Mouse (Mus musculus) heart, embryonic 15.5 days (tissue): ENCODE results near the gene Hhat. TPM values are rescaled to one million over a fixed set of nuclear protein-coding genes. Genes with fewer than 3 reads are reported as not detected.
A peak's percentile ranks its signal among the peaks of the same experiment; 100 is the strongest.

Experiments
- ATAC-seq: fragments of 200-750 bp; cut with Nextera tagmentation; replicated peaks from 2 replicates; pipeline ENCODE4 v1.8.0; 2017; ENCODE audit warnings: low read depth, moderate TSS enrichment; ENCODE audit not compliant: insufficient number of reproducible peaks, insufficient read depth, low FRiP score
- H3K27ac ChIP-seq: fragments of 300-500 bp; sonication (generic); 2 replicates; pipeline ENCODE4 v1.5.1; 2015; ENCODE audit warnings: mild to moderate bottlenecking, inconsistent platforms
- H3K27me3 ChIP-seq: fragments of 300-500 bp; sonication (generic); 2 replicates; pipeline ENCODE4 v1.6.1; 2015; ENCODE audit warnings: inconsistent platforms
- H3K36me3 ChIP-seq: fragments of 300-500 bp; sonication (generic); 2 replicates; pipeline ENCODE4 v1.6.1; 2015; ENCODE audit warnings: mild to moderate bottlenecking, inconsistent platforms
- H3K4me1 ChIP-seq: fragments of 300-500 bp; sonication (generic); replicated peaks from 2 replicates; pipeline ENCODE4 v1.6.1; 2015; ENCODE audit warnings: inconsistent platforms
- H3K4me2 ChIP-seq: fragments of 300-500 bp; sonication (generic); 2 replicates; pipeline ENCODE4 v1.6.1; 2015; ENCODE audit warnings: inconsistent platforms, mild to moderate bottlenecking, moderate library complexity
- H3K4me3 ChIP-seq: fragments of 300-500 bp; sonication (generic); 2 replicates; pipeline ENCODE4 v1.5.1; 2015; ENCODE audit warnings: mild to moderate bottlenecking, inconsistent platforms
- H3K9ac ChIP-seq: fragments of 300-500 bp; sonication (generic); 2 replicates; pipeline ENCODE4 v1.6.1; 2015; ENCODE audit warnings: mild to moderate bottlenecking, inconsistent platforms
- H3K9me3 ChIP-seq: fragments of 300-500 bp; sonication (generic); replicated peaks from 2 replicates; pipeline ENCODE4 v1.6.1; 2016; ENCODE audit warnings: inconsistent platforms
- WGBS: fragments of 180-500 bp; shearing (Covaris S2); methylation state at CpG from one replicate; pipeline ENCODE4 v1.1.7; 2015; ENCODE audit warnings: mixed read lengths; 5-methylcytosine and 5-hydroxymethylcytosine counted together
- polyA plus RNA-seq: library from polyadenylated mRNA; unstranded; fragments of >200 nt; fragmentation: Nextera tagmentation; extraction: Ambion mirVana; gene quantifications from 2 replicates; pipeline ENCODE4 v1.2.1, GENCODE M21; 2015

The Hhat gene
- polyA plus RNA-seq, 1 experiment from 2014 or later, result 5.5 TPM

DNA sequence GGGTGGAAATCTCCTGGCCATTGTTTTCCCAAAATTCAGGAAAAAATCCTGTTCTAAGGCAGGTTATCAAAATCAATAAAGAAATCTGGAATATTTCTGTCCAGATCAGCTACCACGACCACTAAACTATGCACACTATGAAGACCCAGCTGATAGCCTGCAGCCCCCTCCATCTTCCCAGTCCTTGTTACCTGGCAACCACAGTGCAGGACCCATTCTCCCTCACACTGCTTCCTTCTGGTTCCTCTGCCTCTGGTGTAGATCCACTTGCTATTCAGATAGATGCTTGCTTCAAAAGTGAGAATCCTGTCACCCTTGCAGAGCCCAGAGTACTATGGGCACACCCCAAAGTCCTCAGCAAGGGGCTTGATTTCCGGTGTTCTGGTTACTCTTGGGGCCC, 228.9 kb downstream of the Hhat start:
- 68% methylated on average over 2 of the region's 2 CpGs for WGBS
- ATAC-seq, result no peak

GRCm38 (mm10) chr1:192537169-192537568, 233.9 kb downstream of the Hhat start:
- WGBS, result 61% methylated on average over 7 of the region's 7 CpGs
- H3K4me1 ChIP-seq, result no peaks in the 10 kb centered on the region
- no peak for ATAC-seq
- no peaks in the 10 kb centered on the region for H3K36me3 ChIP-seq
- no peak overlapping the region for H3K9ac ChIP-seq
- H3K27ac ChIP-seq, result no peak overlapping the region
- no peak overlapping the region for H3K4me3 ChIP-seq
- no peaks in the 10 kb centered on the region for H3K27me3 ChIP-seq
- H3K4me2 ChIP-seq, result no peak overlapping the region
- no peaks in the 10 kb centered on the region for H3K9me3 ChIP-seq

More for the DNA sequence above, 228.9 kb downstream of the Hhat start:
- no peak overlapping the region for H3K27ac ChIP-seq
- no peak overlapping the region for H3K9ac ChIP-seq
- no peak overlapping the region for H3K4me2 ChIP-seq
- no peak overlapping the region for H3K4me3 ChIP-seq
- no peaks in the 10 kb centered on the region for H3K9me3 ChIP-seq
- H3K36me3 ChIP-seq, result no peaks in the 10 kb centered on the region
- H3K27me3 ChIP-seq, result no peaks in the 10 kb centered on the region
- peaks cover 4% of the 10 kb centered on the region; the same call in 1 of the 2 replicates for H3K4me1 ChIP-seq

GRCm38 (mm10) chr1:192536440-192536839, 234.6 kb downstream of the Hhat start:
- H3K4me3 ChIP-seq, result no peak overlapping the region
- no peak for ATAC-seq
- H3K4me1 ChIP-seq, result no peaks in the 10 kb centered on the region
- H3K9ac ChIP-seq, result no peak overlapping the region
- H3K36me3 ChIP-seq, result no peaks in the 10 kb centered on the region
- H3K27me3 ChIP-seq, result no peaks in the 10 kb centered on the region
- H3K27ac ChIP-seq, result no peak overlapping the region
- H3K9me3 ChIP-seq, result no peaks in the 10 kb centered on the region
- H3K4me2 ChIP-seq, result no peak overlapping the region
- 50% methylated on average over 1 of the region's 1 CpGs for WGBS

DNA sequence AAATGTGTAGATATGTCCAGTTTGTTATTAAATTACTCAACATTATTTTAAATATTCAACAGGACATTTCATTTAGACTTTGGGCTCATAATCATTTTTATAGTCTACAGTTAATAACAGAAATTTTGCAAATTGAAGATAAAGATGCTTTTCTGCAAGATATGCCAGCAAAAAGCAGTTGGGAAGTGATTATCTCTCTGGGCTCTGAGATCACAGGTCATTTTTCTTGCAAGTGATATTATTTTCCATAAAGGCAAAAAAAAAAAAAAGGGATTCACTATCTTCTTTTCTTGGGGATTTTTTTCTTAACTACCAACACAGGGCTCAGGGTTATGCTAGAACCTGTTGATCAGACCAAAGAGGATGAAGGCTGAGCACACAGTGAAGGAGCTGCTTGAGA, 238.0 kb downstream of the Hhat start:
- Histone ChIP-seq H3K4me1 (no peaks in the 10 kb centered on the region; the same call in none of the 2 replicates), H3K27ac (no peak overlapping the region), H3K9me3 (no peaks in the 10 kb centered on the region), H3K27me3 (no peaks in the 10 kb centered on the region), H3K4me3 (no peak overlapping the region), H3K36me3 (no peaks in the 10 kb centered on the region), H3K4me2 (no peak overlapping the region), H3K9ac (no peak overlapping the region)
- no peak for ATAC-seq

DNA sequence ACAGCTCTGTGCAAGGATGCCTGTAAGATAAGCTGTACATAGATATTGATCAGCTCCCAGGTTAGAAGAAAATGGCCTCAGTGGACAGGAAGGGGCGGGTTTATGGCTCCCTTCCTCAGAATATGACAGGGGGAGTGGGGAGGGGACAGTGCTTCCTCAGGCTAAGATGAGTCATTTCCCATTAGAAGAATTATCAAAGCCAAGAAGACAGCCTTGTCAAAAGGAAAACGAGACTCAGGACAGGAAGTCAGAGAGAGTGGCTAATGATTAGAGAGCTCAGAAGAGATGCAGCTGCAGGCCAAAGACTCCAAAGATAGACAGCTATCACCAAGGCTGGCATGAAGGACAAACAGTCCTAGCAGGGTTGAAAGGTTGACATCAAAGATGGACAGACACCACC, 238.8 kb downstream of the Hhat start:
- Histone ChIP-seq H3K4me2 (no peak overlapping the region), H3K4me1 (peaks cover 3% of the 10 kb centered on the region), H3K36me3 (no peaks in the 10 kb centered on the region), H3K27ac (no peak overlapping the region), H3K27me3 (no peaks in the 10 kb centered on the region), H3K4me3 (no peak overlapping the region), H3K9me3 (no peaks in the 10 kb centered on the region), H3K9ac (no peak overlapping the region)
- no peak for ATAC-seq
- 25% methylated on average over 2 of the region's 2 CpGs for WGBS

- no peak overlapping the region for H3K4me2 ChIP-seq
- H3K4me3 ChIP-seq, result no peak overlapping the region
- no peak overlapping the region for H3K27ac ChIP-seq
- no peaks in the 10 kb centered on the region for H3K27me3 ChIP-seq
- no peak overlapping the region for H3K9ac ChIP-seq
- H3K4me1 ChIP-seq, result peaks cover 3% of the 10 kb centered on the region
- no peak for ATAC-seq
- H3K9me3 ChIP-seq, result no peaks in the 10 kb centered on the region
- WGBS, result 59% methylated on average over 2 of the region's 2 CpGs
- no peaks in the 10 kb centered on the region for H3K36me3 ChIP-seq
Measured at GRCm38 (mm10) chr1:192531490-192532146, 239.4 kb downstream of the Hhat start.

GRCm38 (mm10) chr1:192525711-192526350, 245.2 kb downstream of the Hhat start:
- Histone ChIP-seq H3K4me3 (no peak overlapping the region), H3K4me2 (no peak overlapping the region), H3K4me1 (peaks cover 13% of the 10 kb centered on the region), H3K27me3 (no peaks in the 10 kb centered on the region), H3K9ac (no peak overlapping the region), H3K36me3 (no peaks in the 10 kb centered on the region), H3K27ac (no peak overlapping the region), H3K9me3 (no peaks in the 10 kb centered on the region)
- WGBS, result 65% methylated on average over 14 of the region's 14 CpGs
- no peak for ATAC-seq

DNA sequence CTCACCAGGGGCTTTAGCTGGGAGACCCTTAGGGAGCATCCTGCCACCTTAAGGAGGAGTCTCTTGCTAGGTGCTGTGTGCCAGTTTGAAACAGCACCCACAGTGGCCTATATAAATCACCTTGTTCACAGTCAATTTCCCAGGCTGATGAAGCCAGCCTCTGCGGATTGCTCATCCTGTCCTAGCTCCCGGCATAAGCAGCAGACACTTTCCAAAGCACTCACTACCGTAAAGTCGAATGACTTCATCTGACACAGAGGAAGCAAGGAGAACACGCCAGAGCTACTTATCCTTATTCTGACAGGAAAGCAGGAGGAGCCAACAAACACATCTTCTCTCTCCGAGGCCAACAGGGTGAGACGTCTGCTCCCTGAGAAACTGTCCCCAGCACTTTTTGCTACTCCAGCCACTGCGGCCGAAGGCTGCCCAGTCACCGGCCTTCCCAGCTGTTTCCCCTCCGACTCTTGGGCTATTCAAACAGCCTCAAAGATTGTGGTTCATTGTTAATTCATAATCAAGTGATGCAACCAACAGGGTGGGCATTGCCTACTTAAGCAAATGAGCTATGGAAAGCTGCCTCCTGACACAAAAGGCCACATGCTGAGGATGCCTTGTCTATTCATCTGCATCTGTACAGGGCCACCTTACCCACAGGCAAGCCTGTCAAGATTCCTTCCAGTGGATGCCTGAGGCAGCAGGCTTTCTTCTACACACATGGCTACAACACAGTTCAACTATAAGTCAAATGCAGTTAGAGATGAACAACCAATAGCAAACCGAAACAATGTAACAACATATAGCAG, 248.4 kb downstream of the Hhat start:
- Histone ChIP-seq H3K9ac (no peak overlapping the region), H3K36me3 (no peaks in the 10 kb centered on the region), H3K4me2 (no peak overlapping the region), H3K27me3 (no peaks in the 10 kb centered on the region), H3K4me1 (peaks cover 17% of the 10 kb centered on the region), H3K9me3 (no peaks in the 10 kb centered on the region), H3K27ac (no peak overlapping the region), H3K4me3 (no peak overlapping the region)
- WGBS, result 52% methylated on average over 12 of the region's 12 CpGs
- ATAC-seq, result no peak

DNA sequence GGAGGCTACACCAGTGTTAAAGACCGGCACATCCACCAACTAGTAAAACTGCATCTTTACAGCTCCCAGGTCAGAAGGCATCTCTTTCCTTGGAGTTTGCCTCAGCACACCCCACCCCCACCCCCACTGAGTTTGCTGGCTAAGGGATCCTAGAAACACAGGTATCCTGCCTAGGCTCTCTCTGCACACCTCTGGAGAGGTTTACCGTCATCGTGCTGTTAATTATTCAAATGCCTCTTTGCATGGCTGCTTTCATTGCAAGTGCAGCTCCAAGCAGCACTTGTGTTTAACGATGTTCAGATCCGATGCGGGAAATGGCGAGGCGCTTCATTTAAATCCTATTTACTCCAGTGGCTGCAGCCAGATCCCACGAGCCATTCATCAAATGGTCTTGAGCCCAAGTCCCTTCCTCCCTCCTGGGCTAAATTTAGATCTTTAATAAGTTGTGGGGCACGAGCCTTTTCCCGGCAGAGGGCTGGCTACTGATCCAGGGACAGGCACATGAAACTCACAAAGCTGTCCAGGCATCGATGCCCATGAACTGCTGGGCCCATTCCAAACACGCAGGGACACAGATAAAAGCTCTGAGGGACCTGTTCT, 250.1 kb downstream of the Hhat start:
- 39% methylated on average over 13 of the region's 13 CpGs for WGBS
- H3K27ac ChIP-seq, result no peak overlapping the region
- peak overlapping the region; percentile 32; the same call in 1 of the 2 replicates for H3K4me2 ChIP-seq
- H3K9me3 ChIP-seq, result no peaks in the 10 kb centered on the region
- no peak overlapping the region for H3K9ac ChIP-seq
- ATAC-seq, result no peak
- no peak overlapping the region for H3K4me3 ChIP-seq
- no peaks in the 10 kb centered on the region for H3K36me3 ChIP-seq
- no peaks in the 10 kb centered on the region for H3K27me3 ChIP-seq
- H3K4me1 ChIP-seq, result peaks cover 13% of the 10 kb centered on the region

- H3K36me3 ChIP-seq, result no peaks in the 10 kb centered on the region
- H3K4me1 ChIP-seq, result peaks cover 11% of the 10 kb centered on the region
- H3K9me3 ChIP-seq, result no peaks in the 10 kb centered on the region
- 96% methylated on average over 1 of the region's 1 CpGs for WGBS
- no peaks in the 10 kb centered on the region for H3K27me3 ChIP-seq
- no peak overlapping the region for H3K4me3 ChIP-seq
- H3K9ac ChIP-seq, result no peak overlapping the region
- H3K4me2 ChIP-seq, result no peak overlapping the region
- H3K27ac ChIP-seq, result no peak overlapping the region
- no peak for ATAC-seq
Measured at GRCm38 (mm10) chr1:192519713-192520112, 251.3 kb downstream of the Hhat start.

GRCm38 (mm10) chr1:192515373-192515772, 255.7 kb downstream of the Hhat start:
- H3K4me3 ChIP-seq, result no peak overlapping the region
- H3K27ac ChIP-seq, result no peak overlapping the region
- H3K36me3 ChIP-seq, result no peaks in the 10 kb centered on the region
- H3K4me2 ChIP-seq, result no peak overlapping the region
- ATAC-seq, result no peak
- no peaks in the 10 kb centered on the region for H3K9me3 ChIP-seq
- no peaks in the 10 kb centered on the region for H3K27me3 ChIP-seq
- WGBS, result 74% methylated on average over 3 of the region's 3 CpGs
- no peak overlapping the region for H3K9ac ChIP-seq
- 0 out of 2 replicates have a peak, but pooled peaks cover under 1% of the 10 kb centered on the region for H3K4me1 ChIP-seq
